Mouse (Mus musculus) CH12.LX (cell line): ENCODE measurements around the gene Tro. TPM values are rescaled to one million over a fixed set of nuclear protein-coding genes. Genes with fewer than 3 reads are reported as not detected.

Experiments used
- DNase-seq: peaks from one replicate; pipeline ENCODE4 v3.0.0-alpha.2; 2013; ENCODE audit errors: extremely low read depth
- H3K27ac ChIP-seq: 2 replicates; pipeline ENCODE4 v1.5.1; 2012; ENCODE audit warnings: low read depth, mild to moderate bottlenecking, control low read depth, moderate library complexity; ENCODE audit not compliant: insufficient read depth
- H3K27me3 ChIP-seq: replicated peaks from 2 replicates; pipeline ENCODE3; 2012; ENCODE audit warnings: inconsistent platforms
- H3K36me3 ChIP-seq, 2 experiments: replicated peaks in 1 of 2; 2 replicates each; pipeline versions ENCODE3 to v1.6.1; 2012; ENCODE audit warnings: inconsistent platforms in 1 of 2, low read length in 1 of 2, mild to moderate bottlenecking in 1 of 2, mixed read lengths in 1 of 2, moderate library complexity in 1 of 2; ENCODE audit not compliant: control insufficient read depth in 1 of 2, insufficient read depth in 1 of 2
- H3K4me1 ChIP-seq, 2 experiments: 2 replicates each; pipeline ENCODE4 v1.6.1; 2012; ENCODE audit warnings: inconsistent platforms in 1 of 2, moderate library complexity in 1 of 2; ENCODE audit not compliant: insufficient read depth in 2 of 2, control insufficient read depth in 1 of 2
- H3K4me2 ChIP-seq: 2 replicates; pipeline ENCODE4 v1.6.1; 2012; ENCODE audit warnings: low read depth, mild to moderate bottlenecking, control low read depth; ENCODE audit not compliant: poor library complexity, insufficient read depth, severe bottlenecking
- H3K4me3 ChIP-seq, 3 experiments: fragments of 150-350 bp in 1 of 3; sonication (generic) in 1 of 3; replicated peaks in 1 of 3; 2 replicates each; pipeline versions ENCODE3 to v1.5.1; 2011 to 2012; ENCODE audit warnings: low read depth in 2 of 3, low read length in 2 of 3, mild to moderate bottlenecking in 2 of 3, moderate library complexity in 2 of 3, control low read depth in 1 of 3, improper control_type of control experiment in 1 of 3, inconsistent platforms in 1 of 3, mixed read lengths in 1 of 3; ENCODE audit not compliant: poor library complexity in 1 of 3
- H3K79me2 ChIP-seq: replicated peaks from 2 replicates; pipeline ENCODE4 v1.6.1; 2012; ENCODE audit warnings: mild to moderate bottlenecking, moderate library complexity; ENCODE audit not compliant: control insufficient read depth, poor library complexity, insufficient read depth, severe bottlenecking; ENCODE audit errors: extremely low read depth
- H3K9ac ChIP-seq: 2 replicates; pipeline ENCODE4 v1.6.1; 2012; ENCODE audit warnings: low read depth, mild to moderate bottlenecking, control low read depth, moderate library complexity; ENCODE audit not compliant: insufficient read depth
- H3K9me3 ChIP-seq: replicated peaks from 2 replicates; pipeline ENCODE3; 2012; ENCODE audit warnings: low read length, inconsistent platforms, mixed read lengths
- BHLHE40 ChIP-seq: IDR thresholded peaks from 2 replicates; pipeline ENCODE4 v1.6.1; 2011; ENCODE audit warnings: mild to moderate bottlenecking, low read depth, low read length, improper control_type of control experiment
- CHD2 ChIP-seq: IDR thresholded peaks from 2 replicates; pipeline ENCODE4 v1.6.1; 2011; ENCODE audit warnings: low read length, improper control_type of control experiment
- CTCF ChIP-seq, 2 experiments: IDR thresholded peaks in 1 of 2; conservative IDR thresholded peaks in 1 of 2; 2 replicates each; pipeline ENCODE4 v1.5.1; 2011 to 2012; ENCODE audit warnings: low read depth in 2 of 2, low read length in 2 of 2, improper control_type of control experiment in 1 of 2, inconsistent platforms in 1 of 2, mild to moderate bottlenecking in 1 of 2, moderate library complexity in 1 of 2
- E2F4 ChIP-seq: IDR thresholded peaks from 2 replicates; pipeline ENCODE4 v1.6.1; 2011; ENCODE audit warnings: low read depth, low read length, improper control_type of control experiment; ENCODE audit not compliant: insufficient replicate concordance
- EP300 ChIP-seq: IDR thresholded peaks from 2 replicates; pipeline ENCODE4 v1.6.1; 2011; ENCODE audit warnings: low read length, improper control_type of control experiment
- GABPA ChIP-seq: IDR thresholded peaks from 2 replicates; pipeline ENCODE4 v1.6.1; 2012; ENCODE audit warnings: low read depth, low read length, improper control_type of control experiment, inconsistent platforms; ENCODE audit not compliant: insufficient replicate concordance
- HCFC1 ChIP-seq: IDR thresholded peaks from 2 replicates; pipeline ENCODE4 v1.6.1; 2012; ENCODE audit warnings: low read depth, mild to moderate bottlenecking, inconsistent platforms, low read length, improper control_type of control experiment
- JUND ChIP-seq: conservative IDR thresholded peaks from 2 replicates; pipeline ENCODE4 v1.6.1; 2011; ENCODE audit warnings: low read depth, low read length, improper control_type of control experiment
- KAT2A ChIP-seq: IDR thresholded peaks from 2 replicates; pipeline ENCODE4 v1.6.1; 2012; ENCODE audit warnings: low read length, improper control_type of control experiment, inconsistent platforms; ENCODE audit not compliant: insufficient replicate concordance
- MAX ChIP-seq: IDR thresholded peaks from 2 replicates; pipeline ENCODE4 v1.6.1; 2011; ENCODE audit warnings: low read length, improper control_type of control experiment
- MAZ ChIP-seq: IDR thresholded peaks from 2 replicates; pipeline ENCODE4 v1.6.1; 2012; ENCODE audit warnings: low read depth, mild to moderate bottlenecking, inconsistent platforms, low read length, improper control_type of control experiment, moderate library complexity
- MEF2A ChIP-seq: IDR thresholded peaks from 2 replicates; pipeline ENCODE4 v1.6.1; 2014; ENCODE audit warnings: low read depth, mild to moderate bottlenecking, inconsistent platforms, low read length, improper control_type of control experiment, borderline replicate concordance
- MXI1 ChIP-seq: IDR thresholded peaks from 2 replicates; pipeline ENCODE4 v1.6.1; 2011; ENCODE audit warnings: mild to moderate bottlenecking, low read depth, low read length, improper control_type of control experiment
- MYC ChIP-seq: IDR thresholded peaks from 2 replicates; pipeline ENCODE4 v1.6.1; 2011; ENCODE audit warnings: low read depth, mild to moderate bottlenecking, improper control_type of control experiment, low read length
- NELFE ChIP-seq: IDR thresholded peaks from 2 replicates; pipeline ENCODE4 v1.6.1; 2011; ENCODE audit warnings: low read depth, low read length, improper control_type of control experiment
- RCOR1 ChIP-seq: conservative IDR thresholded peaks from 2 replicates; pipeline ENCODE4 v1.6.1; 2012; ENCODE audit warnings: low read depth, mild to moderate bottlenecking, inconsistent platforms, low read length, improper control_type of control experiment
- SIN3A ChIP-seq: IDR thresholded peaks from 2 replicates; pipeline ENCODE4 v1.6.1; 2012; ENCODE audit warnings: low read length, improper control_type of control experiment, inconsistent platforms
- SMC3 ChIP-seq: IDR thresholded peaks from 2 replicates; pipeline ENCODE4 v1.6.1; 2011; ENCODE audit warnings: low read depth, low read length, improper control_type of control experiment
- TBP ChIP-seq: conservative IDR thresholded peaks from 2 replicates; pipeline ENCODE4 v1.6.1; 2011; ENCODE audit warnings: low read depth, low read length, improper control_type of control experiment
- TCF12 ChIP-seq: IDR thresholded peaks from 2 replicates; pipeline ENCODE4 v1.6.1; 2014; ENCODE audit warnings: low read depth, mild to moderate bottlenecking, inconsistent platforms, low read length, improper control_type of control experiment
- USF1 ChIP-seq: IDR thresholded peaks from 2 replicates; pipeline ENCODE4 v1.6.1; 2014; ENCODE audit warnings: low read depth, mild to moderate bottlenecking, inconsistent platforms, low read length, improper control_type of control experiment
- ZKSCAN1 ChIP-seq: IDR thresholded peaks from 2 replicates; pipeline ENCODE4 v1.6.1; 2012; ENCODE audit warnings: low read depth, inconsistent platforms, low read length, improper control_type of control experiment, borderline replicate concordance
- ZMIZ1 ChIP-seq: IDR thresholded peaks from 2 replicates; pipeline ENCODE4 v1.6.1; 2012; ENCODE audit warnings: low read depth, mild to moderate bottlenecking, inconsistent platforms, low read length, improper control_type of control experiment
- ZNF384 ChIP-seq: IDR thresholded peaks from 2 replicates; pipeline ENCODE4 v1.6.1; 2012; ENCODE audit warnings: low read depth, low read length, improper control_type of control experiment, inconsistent platforms
- dilution Hi-C: fragments of 300-500 bp; cut with MboI; formaldehyde crosslinking; loops from 2 replicates; pipeline ENCODE4 v1.14.3; 2020; ENCODE audit warnings: low sequenced_read_pairs; ENCODE audit not compliant: extremely low pct_unique_long_range_greater_than_20kb, extremely low pct_ligation_motif_present
- in situ Hi-C: fragments of 300-500 bp; cut with MboI; formaldehyde crosslinking; loops from 3 replicates; pipeline ENCODE4 v1.14.3; 2019; ENCODE audit warnings: low sequenced_read_pairs, low pct_ligation_motif_present, low pct_unique_long_range_greater_than_20kb, mixed read lengths
- polyA plus RNA-seq: library from polyadenylated mRNA; unstranded; fragments of >175 nt; gene quantifications from 2 replicates; pipeline ENCODE4 v1.2.1, GENCODE M21; 2012; ENCODE audit warnings: low read depth; ENCODE audit not compliant: insufficient read length
- total RNA-seq, 2 experiments: library from RNA; depleted of rRNA; stranded (reverse); fragments of 300-350 nt in 1 of 2; fragments of >200 nt in 1 of 2; gene quantifications; 2 replicates each; pipeline ENCODE4 v1.2.3; 2012 to 2014

The Tro gene
- total and polyA plus RNA-seq, 3 experiments: 0.21 TPM; not detected in 2

GRCm38 (mm10) chrX:150656122-150656907 is 1.1 kb downstream of the Tro start:
- no peak for DNase-seq
- in situ Hi-C loops: loop anchor here (25.0 kb wide), 1 partner anchor 456 kb away; no protein-coding TSS in a partner anchor

GRCm38 (mm10) chrX:150636421-150636820 is 21.0 kb downstream of the Tro start:
- dilution Hi-C loops: no loop called here
- Histone ChIP-seq H3K4me1 (no peaks in the 10 kb centered on the region), H3K79me2 (no peaks in the 10 kb centered on the region), H3K27ac (no peak overlapping the region), H3K36me3 (peaks cover 0 to 10% of the 10 kb centered on the region in 2 experiments), H3K27me3 (no peaks in the 10 kb centered on the region), H3K4me3 (no peak overlapping the region), H3K9me3 (no peaks in the 10 kb centered on the region), H3K9ac (no peak overlapping the region), H3K4me2 (no peak overlapping the region)
- DNase-seq: no peak
- in situ Hi-C loops: no loop called here
- TF ChIP-seq NELFE (no peak), E2F4 (no peak), CHD2 (no peak), KAT2A (no peak), MXI1 (no peak), JUND (no peak), MAZ (no peak), SMC3 (no peak), MAX (no peak), TCF12 (no peak)

More at GRCm38 (mm10) chrX:150656122-150656907, 1.1 kb downstream of the Tro start:
- no peak for TF ChIP-seq SIN3A
- TF ChIP-seq USF1: no peak
- TF ChIP-seq E2F4: no peak
- no peak for TF ChIP-seq HCFC1
- no peak for TF ChIP-seq EP300
- TF ChIP-seq KAT2A: no peak
- TF ChIP-seq MXI1: no peak
- no peak for TF ChIP-seq TCF12
- no peak for TF ChIP-seq ZNF384
- no peak for TF ChIP-seq RCOR1
- no peak for TF ChIP-seq CTCF (conservative IDR thresholded peaks at IDR 0.05 in 1 of 2, IDR thresholded peaks at IDR 0.05 in 1 of 2; ENCODE audit: low read depth in 2 of 2, low read length in 2 of 2)
- TF ChIP-seq MYC: no peak
- TF ChIP-seq ZKSCAN1: no peak
- TF ChIP-seq BHLHE40: no peak
- TF ChIP-seq NELFE: no peak
- TF ChIP-seq ZMIZ1: no peak
- no peak for TF ChIP-seq MEF2A
- TF ChIP-seq TBP: no peak
- no peak for TF ChIP-seq GABPA
- H3K9me3 ChIP-seq: no peaks in the 10 kb centered on the region
- H3K79me2 ChIP-seq: no peaks in the 10 kb centered on the region
- H3K4me1 ChIP-seq: no peaks in the 10 kb centered on the region
- H3K27ac ChIP-seq: no peak overlapping the region
- H3K4me3 ChIP-seq: no peak overlapping the region
- H3K9ac ChIP-seq: no peak overlapping the region
- H3K27me3 ChIP-seq: no peaks in the 10 kb centered on the region
- dilution Hi-C loops: no loop called here
- no peaks in the 10 kb centered on the region for H3K36me3 ChIP-seq
- 0 out of 2 replicates have a peak overlapping the region, but pooled peaks have one; percentile 64 for H3K4me2 ChIP-seq
